Mouse (Mus musculus) bone marrow macrophage, adult 2 months (primary cell): ENCODE data around the gene Clic4. TPM values are rescaled to one million over a fixed set of nuclear protein-coding genes. Genes with fewer than 3 reads are reported as not detected.

ENCODE experiments used
- H3K27ac ChIP-seq: 2 replicates; pipeline ENCODE4 v1.5.1; 2012; ENCODE audit warnings: low read depth, low read length; ENCODE audit not compliant: insufficient read depth
- H3K4me1 ChIP-seq: 2 replicates; pipeline ENCODE4 v1.6.1; 2012; ENCODE audit warnings: low read length; ENCODE audit not compliant: control insufficient read depth, insufficient read depth
- H3K4me3 ChIP-seq: 2 replicates; pipeline ENCODE4 v1.5.1; 2012; ENCODE audit warnings: mild to moderate bottlenecking, low read length, moderate library complexity; ENCODE audit not compliant: insufficient read depth
- CTCF ChIP-seq: IDR thresholded peaks from 2 replicates; pipeline ENCODE4 v1.5.1; 2012; ENCODE audit warnings: low read depth, mild to moderate bottlenecking, low read length, moderate library complexity
- POLR2A ChIP-seq: IDR thresholded peaks from 2 replicates; pipeline ENCODE4 v1.6.1; 2012; ENCODE audit warnings: mild to moderate bottlenecking, low read depth, low read length, borderline replicate concordance
- polyA plus RNA-seq: library from polyadenylated mRNA; stranded (reverse); fragments of >200 nt; gene quantifications from 2 replicates; pipeline ENCODE4 v1.2.4, GENCODE M21; 2012; ENCODE audit not compliant: missing spikeins, insufficient read depth, insufficient read length

The Clic4 gene
- polyA plus RNA-seq, 1 experiment: 131 TPM

GRCm38 (mm10) chr4:135269656-135270341 is 2.8 kb downstream of the Clic4 start:
- peaks cover 43% of the 10 kb centered on the region for H3K4me1 ChIP-seq
- TF ChIP-seq CTCF: no peak
- no peak for TF ChIP-seq POLR2A
- peak overlapping the region; percentile 92 for H3K4me3 ChIP-seq
- H3K27ac ChIP-seq: no peak overlapping the region

- no peak overlapping the region; the same call in 1 of the 2 replicates for H3K4me3 ChIP-seq
- H3K27ac ChIP-seq: peak overlapping the region; percentile 44
- peaks cover 49% of the 10 kb centered on the region for H3K4me1 ChIP-seq
- TF ChIP-seq POLR2A (no peak), CTCF (no peak)
Measured at GRCm38 (mm10) chr4:135267521-135267920, 5.1 kb downstream of the Clic4 start.

GRCm38 (mm10) chr4:135266987-135267386 is 5.6 kb downstream of the Clic4 start:
- Histone ChIP-seq H3K27ac (peak overlapping the region; percentile 44), H3K4me3 (peak overlapping the region; percentile 26), H3K4me1 (peaks cover 49% of the 10 kb centered on the region)
- TF ChIP-seq POLR2A (no peak), CTCF (no peak)

GRCm38 (mm10) chr4:135260434-135260833 is 12.2 kb downstream of the Clic4 start:
- no peak overlapping the region for H3K27ac ChIP-seq
- H3K4me3 ChIP-seq: no peak overlapping the region
- TF ChIP-seq POLR2A (no peak), CTCF (no peak)
- H3K4me1 ChIP-seq: peaks cover 47% of the 10 kb centered on the region

- Histone ChIP-seq H3K4me1 (peaks cover 51% of the 10 kb centered on the region), H3K4me3 (no peak overlapping the region), H3K27ac (no peak overlapping the region)
- TF ChIP-seq POLR2A (no peak), CTCF (no peak)
Measured at GRCm38 (mm10) chr4:135258521-135258920, 14.1 kb downstream of the Clic4 start.

- TF ChIP-seq CTCF (no peak), POLR2A (no peak)
- Histone ChIP-seq H3K27ac (no peak overlapping the region), H3K4me1 (peaks cover 52% of the 10 kb centered on the region), H3K4me3 (no peak overlapping the region)
Measured at GRCm38 (mm10) chr4:135257881-135258476, 14.6 kb downstream of the Clic4 start.

GRCm38 (mm10) chr4:135256536-135257450 is 15.8 kb downstream of the Clic4 start:
- H3K4me1 ChIP-seq: peaks cover 49% of the 10 kb centered on the region
- no peak overlapping the region for H3K4me3 ChIP-seq
- H3K27ac ChIP-seq: peak overlapping the region; percentile 85
- TF ChIP-seq CTCF (no peak), POLR2A (no peak)

- peak overlapping the region; percentile 94 for H3K27ac ChIP-seq
- peaks cover 39% of the 10 kb centered on the region for H3K4me1 ChIP-seq
Measured at GRCm38 (mm10) chr4:135254770-135255169, 17.8 kb downstream of the Clic4 start.

GRCm38 (mm10) chr4:135254321-135254720 is 18.3 kb downstream of the Clic4 start:
- TF ChIP-seq CTCF: no peak
- no peak for TF ChIP-seq POLR2A
- Histone ChIP-seq H3K4me3 (peak overlapping the region; percentile 6), H3K4me1 (peaks cover 39% of the 10 kb centered on the region), H3K27ac (peak overlapping the region; percentile 94)

More at GRCm38 (mm10) chr4:135254770-135255169, 17.8 kb downstream of the Clic4 start:
- peak overlapping the region; percentile 6; the same call in 1 of the 2 replicates for H3K4me3 ChIP-seq
- TF ChIP-seq POLR2A (no peak), CTCF (no peak)
